Mouse (Mus musculus) telencephalon, adult 2 months (tissue): ENCODE measurements around the gene Cdh23.

Source experiments
- DNase-seq: peaks from one replicate; pipeline ENCODE4 v3.0.0-alpha.2; 2011; ENCODE audit warnings: low read depth, low spot score

The Cdh23 gene

GRCm38 (mm10) chr10:60260557-60261294, 435.6 kb downstream of the Cdh23 start:
- DNase-seq, result no peak

GRCm38 (mm10) chr10:60257261-60257825, 438.9 kb downstream of the Cdh23 start:
- no peak for DNase-seq

- no peak for DNase-seq
Observed at GRCm38 (mm10) chr10:60256088-60256487, 440.2 kb downstream of the Cdh23 start.
